Mouse (Mus musculus): ENCODE results near the gene Asgr1. TPM values are rescaled to one million over a fixed set of nuclear protein-coding genes. Genes with fewer than 3 reads are reported as not detected.
A peak's percentile ranks its signal among the peaks of the same experiment; 100 is the strongest.

Asgr1 gene
- polyA plus RNA-seq, 1 experiment from 2014 or later, result 1.4 TPM

DNA sequence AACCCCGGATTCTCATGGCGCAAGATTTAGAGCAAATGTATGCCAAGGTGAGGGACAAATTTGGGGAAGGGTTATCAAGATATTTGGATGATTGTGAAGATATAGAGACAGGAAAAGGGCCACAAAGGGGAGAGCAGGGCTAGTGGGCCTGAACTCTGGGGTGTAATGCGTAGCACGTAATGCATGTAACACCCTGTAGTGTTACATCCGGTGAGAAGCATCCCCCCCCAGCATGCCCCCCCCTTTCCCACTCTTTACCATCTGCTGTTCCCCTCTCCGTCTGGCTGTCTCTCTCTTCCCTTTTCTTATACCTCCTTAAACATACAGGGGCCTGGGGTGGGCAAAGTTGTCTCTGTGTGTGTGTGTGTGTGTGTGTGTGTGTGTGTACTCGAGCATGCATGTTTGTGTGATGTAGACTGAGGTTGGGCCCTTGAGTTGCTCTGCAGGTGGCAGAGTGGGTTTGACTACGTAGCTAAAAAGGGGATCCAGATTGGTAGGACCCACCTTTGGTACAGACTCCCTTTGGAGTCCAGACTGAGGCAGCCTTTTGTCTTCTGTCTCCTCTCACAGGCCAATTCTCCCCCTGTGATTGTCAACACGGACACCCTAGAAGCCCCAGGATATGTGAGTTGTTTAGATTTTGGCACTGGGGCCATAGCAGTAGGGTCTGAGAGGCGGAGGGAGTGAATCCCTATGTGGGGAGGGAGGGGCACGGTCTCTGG lies 23.9 kb upstream of the Asgr1 start:
- no peaks in the 10 kb centered on the region for H3K9me3 ChIP-seq (ENCODE audit: control insufficient read depth, low read length)
- H3K4me3 ChIP-seq (replicated peaks; ENCODE audit: low read depth, low read length), result peak overlapping the region; percentile 36
- peak overlapping the region; percentile 72 for H3K4me2 ChIP-seq (ENCODE audit: low read length)
- H3K27ac ChIP-seq (replicated peaks; ENCODE audit: low read depth, low read length), result peak overlapping the region; percentile 96
- no peaks in the 10 kb centered on the region for H3K27me3 ChIP-seq (ENCODE audit: control insufficient read depth, insufficient read depth, low read length)
- peaks cover 48% of the 10 kb centered on the region for H3K4me1 ChIP-seq (ENCODE audit: control insufficient read depth, insufficient read depth, low read length)
- 21% methylated on average over 10 of the region's 11 CpGs for WGBS
- H3K36me3 ChIP-seq (ENCODE audit: control insufficient read depth, insufficient read depth, low read length), result peaks cover 42% of the 10 kb centered on the region
- H3K9ac ChIP-seq (replicated peaks; ENCODE audit: low read length), result peak overlapping the region; percentile 44
- ATAC-seq (ENCODE audit: low FRiP score, low TSS enrichment) (peak; percentile 54), DNase-seq (no peak)

DNA sequence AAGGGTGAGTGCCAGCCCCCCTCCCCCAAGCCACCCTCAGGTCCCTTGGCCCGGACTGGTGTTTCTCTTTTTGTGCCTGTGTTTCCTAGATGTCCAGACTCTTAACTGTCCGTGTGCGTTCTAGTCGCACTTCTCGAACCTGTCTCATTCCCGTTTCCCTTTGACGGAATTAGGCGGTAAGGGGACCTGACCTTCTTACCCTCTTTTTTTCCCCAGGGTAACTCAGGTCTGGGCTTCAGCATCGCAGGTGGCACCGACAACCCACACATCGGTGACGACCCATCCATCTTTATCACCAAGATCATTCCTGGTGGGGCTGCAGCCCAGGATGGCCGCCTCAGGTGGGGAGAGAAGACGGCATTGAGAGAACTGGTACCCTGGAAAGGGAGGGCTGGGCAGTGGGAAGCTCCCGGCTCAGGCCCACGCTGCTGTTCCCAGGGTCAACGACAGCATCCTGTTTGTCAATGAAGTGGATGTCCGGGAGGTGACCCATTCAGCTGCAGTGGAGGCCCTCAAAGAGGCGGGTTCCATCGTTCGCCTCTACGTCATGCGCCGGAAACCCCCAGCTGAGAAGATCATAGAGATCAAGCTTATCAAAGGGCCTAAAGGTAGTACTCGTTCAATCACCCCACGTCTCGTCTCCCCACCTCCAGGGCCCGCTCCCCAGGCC lies 23.1 kb upstream of the Asgr1 start:
- WGBS, result 90% methylated on average over 28 of the region's 28 CpGs
- H3K4me1 ChIP-seq (ENCODE audit: control insufficient read depth, insufficient read depth, low read length), result peaks cover 42% of the 10 kb centered on the region
- no peak for ATAC-seq (ENCODE audit: low FRiP score, low TSS enrichment)

DNA sequence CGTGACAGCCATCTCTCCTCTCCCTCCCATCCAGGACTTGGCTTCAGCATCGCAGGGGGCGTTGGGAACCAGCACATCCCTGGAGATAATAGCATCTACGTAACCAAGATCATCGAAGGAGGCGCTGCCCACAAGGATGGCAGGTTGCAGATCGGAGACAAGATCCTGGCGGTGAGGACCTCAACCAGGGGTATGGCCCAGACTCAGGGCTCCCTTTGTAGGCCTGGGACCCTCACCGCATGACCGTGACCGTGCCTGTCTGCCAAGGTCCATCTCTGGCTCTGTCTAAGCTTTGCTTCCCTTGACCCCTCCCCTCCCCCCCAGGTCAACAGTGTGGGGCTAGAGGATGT lies 22.6 kb upstream of the Asgr1 start:
- ATAC-seq (ENCODE audit: low FRiP score, low TSS enrichment) (no peak), DNase-seq (no peak)
- no peak overlapping the region for H3K9ac ChIP-seq (replicated peaks; ENCODE audit: low read length)
- H3K36me3 ChIP-seq (ENCODE audit: control insufficient read depth, insufficient read depth, low read length), result peaks cover 50% of the 10 kb centered on the region
- H3K4me2 ChIP-seq (ENCODE audit: low read length), result no peak overlapping the region; the same call in 1 of the 2 replicates
- H3K27ac ChIP-seq (replicated peaks; ENCODE audit: low read depth, low read length), result 0 out of 2 replicates have a peak overlapping the region, but pooled peaks have one; percentile 96
- H3K9me3 ChIP-seq (ENCODE audit: control insufficient read depth, low read length), result no peaks in the 10 kb centered on the region
- no peaks in the 10 kb centered on the region for H3K27me3 ChIP-seq (ENCODE audit: control insufficient read depth, insufficient read depth, low read length)
- H3K4me3 ChIP-seq (replicated peaks; ENCODE audit: low read depth, low read length), result no peak overlapping the region
- H3K4me1 ChIP-seq (ENCODE audit: control insufficient read depth, insufficient read depth, low read length), result peaks cover 37% of the 10 kb centered on the region
- WGBS, result 95% methylated on average over 11 of the region's 11 CpGs

More for the DNA sequence above, 23.1 kb upstream of the Asgr1 start:
- Histone ChIP-seq H3K36me3 (ENCODE audit: control insufficient read depth, insufficient read depth, low read length) (peaks cover 46% of the 10 kb centered on the region), H3K27me3 (ENCODE audit: control insufficient read depth, insufficient read depth, low read length) (no peaks in the 10 kb centered on the region), H3K27ac (replicated peaks; ENCODE audit: low read depth, low read length) (peak overlapping the region; percentile 96), H3K9me3 (ENCODE audit: control insufficient read depth, low read length) (no peaks in the 10 kb centered on the region), H3K4me3 (replicated peaks; ENCODE audit: low read depth, low read length) (peak overlapping the region; percentile 36), H3K9ac (replicated peaks; ENCODE audit: low read length) (peak overlapping the region; percentile 44; the same call in 1 of the 2 replicates), H3K4me2 (ENCODE audit: low read length) (peak overlapping the region; percentile 72)
- DNase-seq, result no peak

DNA sequence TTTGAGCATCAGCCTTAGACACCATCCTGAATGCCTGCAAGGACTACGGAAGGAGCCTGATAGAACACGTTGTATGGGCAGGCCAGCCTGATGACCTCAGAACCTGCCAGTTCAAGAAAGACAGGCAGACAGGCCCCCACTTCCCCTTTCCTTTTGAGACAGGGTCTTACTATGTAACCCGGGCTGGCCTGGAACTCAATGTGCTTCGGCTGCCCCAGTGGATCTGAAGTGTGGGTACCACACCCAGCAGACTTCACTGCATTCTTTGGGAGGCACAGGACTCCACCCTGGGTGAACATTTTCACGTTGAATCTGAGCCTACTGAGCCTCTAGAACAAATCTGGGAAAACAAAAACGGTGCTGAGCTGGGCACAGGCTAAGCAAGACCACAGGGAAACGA lies 15.7 kb upstream of the Asgr1 start:
- no peak overlapping the region for H3K9ac ChIP-seq (replicated peaks; ENCODE audit: low read length)
- H3K4me1 ChIP-seq (ENCODE audit: control insufficient read depth, insufficient read depth, low read length), result no peaks in the 10 kb centered on the region
- H3K4me2 ChIP-seq (ENCODE audit: low read length), result no peak overlapping the region
- 84% methylated on average over 7 of the region's 7 CpGs for WGBS
- H3K27me3 ChIP-seq (ENCODE audit: control insufficient read depth, insufficient read depth, low read length), result no peaks in the 10 kb centered on the region
- H3K27ac ChIP-seq (replicated peaks; ENCODE audit: low read depth, low read length), result no peak overlapping the region
- H3K36me3 ChIP-seq (ENCODE audit: control insufficient read depth, insufficient read depth, low read length), result peaks cover 74% of the 10 kb centered on the region
- DNase-seq (no peak), ATAC-seq (ENCODE audit: low FRiP score, low TSS enrichment) (no peak)
- H3K9me3 ChIP-seq (ENCODE audit: control insufficient read depth, low read length), result no peaks in the 10 kb centered on the region
- H3K4me3 ChIP-seq (replicated peaks; ENCODE audit: low read depth, low read length), result no peak overlapping the region

DNA sequence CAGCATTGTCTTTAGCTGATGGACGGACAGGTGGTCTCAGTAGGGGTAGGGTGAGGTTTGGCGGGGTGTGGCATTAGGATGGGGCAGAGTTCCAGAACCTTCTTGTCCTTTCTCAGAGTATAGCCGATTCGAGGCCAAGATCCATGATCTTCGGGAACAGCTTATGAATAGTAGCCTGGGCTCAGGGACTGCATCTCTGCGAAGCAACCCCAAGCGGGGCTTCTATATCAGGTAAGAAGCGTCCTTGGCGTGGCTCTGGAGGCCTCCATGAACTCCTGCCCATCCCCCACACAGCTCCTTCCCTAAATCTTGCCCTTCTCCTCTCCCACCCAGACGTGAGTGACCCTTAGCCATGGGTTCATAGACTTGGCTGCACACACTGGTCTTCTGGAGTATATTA lies 14.3 kb upstream of the Asgr1 start:
- Histone ChIP-seq H3K36me3 (ENCODE audit: control insufficient read depth, insufficient read depth, low read length) (peaks cover 76% of the 10 kb centered on the region), H3K4me3 (replicated peaks; ENCODE audit: low read depth, low read length) (no peak overlapping the region)

DNA sequence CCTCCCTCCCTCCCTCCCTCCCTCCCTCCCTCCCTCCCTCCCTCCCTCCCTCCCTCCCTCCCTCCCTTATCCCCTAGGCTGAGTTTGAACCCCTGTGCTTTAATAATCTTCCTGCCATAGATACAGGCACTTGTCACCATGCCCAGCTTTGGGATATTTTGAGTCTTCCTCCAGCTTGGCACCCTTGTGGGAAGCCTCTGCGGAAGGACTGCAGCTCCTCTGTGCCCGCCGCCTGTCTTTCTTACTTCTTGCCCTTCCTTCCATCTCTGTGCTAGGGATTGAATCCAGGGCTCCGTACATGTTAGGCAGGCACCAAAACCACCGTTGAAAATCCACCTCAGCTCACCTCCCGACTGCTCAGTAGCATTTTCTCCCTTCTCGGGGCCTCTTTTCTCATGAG lies 13.7 kb upstream of the Asgr1 start:
- Histone ChIP-seq H3K27me3 (ENCODE audit: control insufficient read depth, insufficient read depth, low read length) (no peaks in the 10 kb centered on the region), H3K9me3 (ENCODE audit: control insufficient read depth, low read length) (no peaks in the 10 kb centered on the region), H3K36me3 (ENCODE audit: control insufficient read depth, insufficient read depth, low read length) (peaks cover 76% of the 10 kb centered on the region), H3K4me1 (ENCODE audit: control insufficient read depth, insufficient read depth, low read length) (no peaks in the 10 kb centered on the region), H3K4me2 (ENCODE audit: low read length) (no peak overlapping the region), H3K9ac (replicated peaks; ENCODE audit: low read length) (no peak overlapping the region), H3K4me3 (replicated peaks; ENCODE audit: low read depth, low read length) (no peak overlapping the region), H3K27ac (replicated peaks; ENCODE audit: low read depth, low read length) (no peak overlapping the region)
- DNase-seq, result no peak
- 91% methylated on average over 7 of the region's 7 CpGs for WGBS
- ATAC-seq (ENCODE audit: low FRiP score, low TSS enrichment), result no peak

More for the DNA sequence above, 14.3 kb upstream of the Asgr1 start:
- no peak overlapping the region for H3K27ac ChIP-seq (replicated peaks; ENCODE audit: low read depth, low read length)
- no peaks in the 10 kb centered on the region for H3K9me3 ChIP-seq (ENCODE audit: control insufficient read depth, low read length)
- no peak for ATAC-seq (ENCODE audit: low FRiP score, low TSS enrichment)
- no peak overlapping the region for H3K9ac ChIP-seq (replicated peaks; ENCODE audit: low read length)
- no peaks in the 10 kb centered on the region for H3K27me3 ChIP-seq (ENCODE audit: control insufficient read depth, insufficient read depth, low read length)
- WGBS, result 94% methylated on average over 10 of the region's 10 CpGs
- H3K4me1 ChIP-seq (ENCODE audit: control insufficient read depth, insufficient read depth, low read length), result no peaks in the 10 kb centered on the region
- no peak for DNase-seq
- no peak overlapping the region for H3K4me2 ChIP-seq (ENCODE audit: low read length)

DNA sequence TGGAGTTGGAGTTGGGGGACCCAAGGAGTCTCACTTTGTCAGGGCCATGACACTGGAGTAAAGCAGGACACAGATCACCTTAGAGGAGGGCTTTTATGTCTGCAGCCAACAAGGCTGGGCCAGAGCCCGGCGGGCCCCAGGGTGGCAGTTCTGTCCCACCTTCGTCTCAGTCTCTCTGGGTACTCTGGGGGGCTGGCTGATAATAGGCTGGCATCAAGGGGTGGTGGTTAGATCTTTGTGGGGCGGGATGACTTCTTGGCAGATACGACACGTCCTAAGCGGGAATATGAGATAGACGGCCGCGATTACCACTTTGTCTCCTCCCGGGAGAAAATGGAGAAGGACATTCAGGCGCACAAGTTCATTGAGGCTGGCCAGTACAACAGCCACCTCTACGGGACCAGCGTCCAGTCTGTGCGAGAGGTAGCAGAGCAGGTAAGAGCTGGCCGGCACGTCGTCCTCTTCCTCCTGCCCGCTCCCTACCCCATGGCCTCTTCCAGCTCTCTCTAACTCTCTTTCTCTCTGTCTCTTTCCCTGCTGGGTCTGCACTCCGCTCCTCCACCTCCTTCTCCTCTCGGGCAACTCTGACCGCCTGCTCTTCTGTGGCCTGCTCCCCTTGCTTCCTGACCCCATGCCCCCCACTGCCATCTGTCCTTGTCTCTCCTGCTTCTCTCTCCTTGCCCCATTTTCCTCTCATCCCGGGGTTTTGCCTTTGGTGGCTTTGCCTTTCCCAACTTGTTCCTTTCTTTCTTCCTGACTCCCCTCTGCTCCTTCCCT lies 11.4 kb upstream of the Asgr1 start:
- H3K27me3 ChIP-seq (ENCODE audit: control insufficient read depth, insufficient read depth, low read length), result no peaks in the 10 kb centered on the region
- no peak for DNase-seq
- H3K4me1 ChIP-seq (ENCODE audit: control insufficient read depth, insufficient read depth, low read length), result no peaks in the 10 kb centered on the region
- no peaks in the 10 kb centered on the region for H3K9me3 ChIP-seq (ENCODE audit: control insufficient read depth, low read length)
- 93% methylated on average over 23 of the region's 23 CpGs for WGBS
- no peak overlapping the region for H3K4me3 ChIP-seq (replicated peaks; ENCODE audit: low read depth, low read length)
- no peak for ATAC-seq (ENCODE audit: low FRiP score, low TSS enrichment)
- no peak overlapping the region for H3K4me2 ChIP-seq (ENCODE audit: low read length)
- H3K27ac ChIP-seq (replicated peaks; ENCODE audit: low read depth, low read length), result no peak overlapping the region
- no peak overlapping the region for H3K9ac ChIP-seq (replicated peaks; ENCODE audit: low read length)
- H3K36me3 ChIP-seq (ENCODE audit: control insufficient read depth, insufficient read depth, low read length), result peaks cover 75% of the 10 kb centered on the region

DNA sequence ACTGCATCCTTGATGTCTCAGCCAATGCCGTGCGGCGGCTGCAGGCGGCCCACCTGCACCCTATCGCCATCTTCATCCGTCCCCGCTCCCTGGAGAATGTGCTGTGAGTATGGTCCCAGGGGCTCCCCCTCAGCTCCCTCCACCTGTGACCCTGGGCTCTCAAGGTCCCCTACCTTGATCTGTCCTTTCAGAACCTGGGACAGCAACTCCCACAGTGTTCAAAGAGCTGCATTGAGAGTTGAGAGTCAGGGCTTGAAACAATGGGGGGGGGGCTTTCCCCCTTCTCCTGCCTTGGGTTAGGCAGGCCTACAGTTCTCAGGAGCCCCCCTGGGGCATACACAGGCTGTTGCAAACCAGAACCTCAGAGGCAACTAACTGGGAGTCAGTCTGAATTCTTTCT lies 10.2 kb upstream of the Asgr1 start:
- no peak for ATAC-seq (ENCODE audit: low FRiP score, low TSS enrichment)
- Histone ChIP-seq H3K27ac (replicated peaks; ENCODE audit: low read depth, low read length) (no peak overlapping the region; the same call in 1 of the 2 replicates), H3K9ac (replicated peaks; ENCODE audit: low read length) (no peak overlapping the region), H3K4me2 (ENCODE audit: low read length) (no peak overlapping the region), H3K4me1 (ENCODE audit: control insufficient read depth, insufficient read depth, low read length) (no peaks in the 10 kb centered on the region), H3K9me3 (ENCODE audit: control insufficient read depth, low read length) (no peaks in the 10 kb centered on the region), H3K27me3 (ENCODE audit: control insufficient read depth, insufficient read depth, low read length) (no peaks in the 10 kb centered on the region), H3K4me3 (replicated peaks; ENCODE audit: low read depth, low read length) (no peak overlapping the region), H3K36me3 (ENCODE audit: control insufficient read depth, insufficient read depth, low read length) (peaks cover 67% of the 10 kb centered on the region)
- WGBS, result 83% methylated on average over 7 of the region's 7 CpGs
- no peak for DNase-seq
